16 mouse cellular contexts compared by ENCODE assay signal in genomic region chr1:163285136-163285535, GRCm38 (mm10). TPM values are rescaled to one million over a fixed set of nuclear protein-coding genes. Genes with fewer than 3 reads are reported as not detected.
A peak's percentile ranks its signal among the peaks of the same experiment; 100 is the strongest.
DNase-seq lines count a peak whose midpoint lies in the region; ATAC-seq and TF ChIP-seq lines count a peak whose summit lies in the region.
"Had no signal": no experiment of that assay in that cellular context is flagged by ENCODE, and none has a peak within 500 bp of the region (broad histone marks: within the 10 kb centered on the region; RNA-seq: fewer than 3 reads in every experiment).

No protein-coding gene starts in this region.

- peak overlapping the region; percentile 90 for H3K27ac ChIP-seq in gastrocnemius, adult 2 months
- H3K27ac ChIP-seq in layer of hippocampus, adult 2 months: 0 out of 2 replicates have a peak overlapping the region, but pooled peaks have one; percentile 10
- H3K27ac ChIP-seq in brown adipose tissue, adult 24 weeks (replicated peaks; ENCODE audit: low read depth, low read length): peak overlapping the region; percentile 70
- H3K27ac ChIP-seq: heart, embryonic 13.5 days; intestine, embryonic 15.5 days; neural tube, embryonic 12.5 days; stomach, postnatal 0 days had no signal

- H3K4me1 ChIP-seq in brown adipose tissue, adult 24 weeks (ENCODE audit: control insufficient read depth, insufficient read depth, insufficient read length, low read length): no peaks in the 10 kb centered on the region; the same call in 1 of the 2 replicates
- H3K4me1 ChIP-seq: intestine, embryonic 15.5 days; neural tube, embryonic 12.5 days had no signal

- TF ChIP-seq CTCF in gastrocnemius, adult 2 months (IDR thresholded peaks at IDR 0.05): no peak
- TF ChIP-seq CTCF in layer of hippocampus, adult 2 months (conservative IDR thresholded peaks at IDR 0.05): no peak

- ATAC-seq in granulocyte monocyte progenitor cell, adult 5-6 weeks (replicated peaks; ENCODE audit: poor library complexity, severe bottlenecking): 0 out of 2 replicates have a peak, but pooled peaks have one; percentile 30
- ATAC-seq: intestine, embryonic 15.5 days; midbrain, embryonic 16.5 days had no signal

- peak; percentile 29 for DNase-seq in gastrocnemius, adult 2 months
- no peak for DNase-seq in gastrocnemius, adult 18-20 months (ENCODE audit: low spot score)
- no peak for DNase-seq in layer of hippocampus, adult 2 months (ENCODE audit: low spot score in 2 of 2)
- no peak for DNase-seq in layer of hippocampus, adult 9-11 months
- DNase-seq in spleen, adult 12 weeks (ENCODE audit: low spot score): no peak
- DNase-seq: cerebellum, adult 11 months; lung, adult 18-20 months; thymus, postnatal 4 days had no signal

- intact Hi-C loops in gastrocnemius, adult 2 months (cut with DNase I): no loop called here

- peak overlapping the region; percentile 13; the same call in 1 of the 2 replicates for H3K4me3 ChIP-seq in gastrocnemius, adult 2 months
- no peak overlapping the region for H3K4me3 ChIP-seq in layer of hippocampus, adult 2 months
- H3K4me3 ChIP-seq in brown adipose tissue, adult 24 weeks (ENCODE audit: insufficient read depth, low read depth, low read length): no peak overlapping the region
- H3K4me3 ChIP-seq: heart, embryonic 13.5 days; intestine, embryonic 15.5 days; neural tube, embryonic 12.5 days had no signal

RNA-seq across cellular contexts. Expression of gene Prrx1, which starts 28.4 kb away (rescaled TPM):
- 10 to 100 TPM; 29.5 to 65.7 TPM for total RNA-seq in gastrocnemius, adult 2 months (2021)
- 10 to 100 TPM; 43.6 to 51.3 TPM for total RNA-seq in gastrocnemius, adult 18-20 months (2021)
- total RNA-seq in layer of hippocampus, adult 2 months (2021): 1 to 10 TPM; 4.6 to 5.9 TPM
- 10.2 and 10.3 TPM in 2 replicates for polyA plus RNA-seq in brown adipose tissue, adult 24 weeks (2012; ENCODE audit: insufficient read depth, insufficient read length, missing spikeins)
- total RNA-seq in granulocyte monocyte progenitor cell, adult 5-6 weeks (2014; fragmentation: Nextera tagmentation): not detected in 2 replicates
- not detected in 2 replicates for total RNA-seq in granulocyte monocyte progenitor cell, adult 5-6 weeks (2017)
- total RNA-seq: megakaryocyte progenitor cell, adult 5-6 weeks had no signal

Comparison
In these comparisons a context has a peak if more than half of its experiments do, and no peak if none do; other contexts are left out.
1. H3K27ac ChIP-seq: peak in every context shown above with its lines; median percentile 90 in gastrocnemius, adult 2 months; 70 in brown adipose tissue, adult 24 weeks; 10 in layer of hippocampus, adult 2 months.
2. RNA of gene Prrx1, which starts 28.4 kb away (total RNA-seq): 29.5 to 65.7 TPM in gastrocnemius, adult 2 months, 43.6 to 51.3 TPM in gastrocnemius, adult 18-20 months and 4.6 to 5.9 TPM in layer of hippocampus, adult 2 months; not detected in granulocyte monocyte progenitor cell, adult 5-6 weeks; every median in the first group is over 4 times any median in the second.